Mouse (Mus musculus): ENCODE results near the gene Arhgap10. TPM values are rescaled to one million over a fixed set of nuclear protein-coding genes. Genes with fewer than 3 reads are reported as not detected.

Gene Arhgap10
- total RNA-seq, 2 experiments from 2014 or later = 29.5 to 33.2 TPM

DNA sequence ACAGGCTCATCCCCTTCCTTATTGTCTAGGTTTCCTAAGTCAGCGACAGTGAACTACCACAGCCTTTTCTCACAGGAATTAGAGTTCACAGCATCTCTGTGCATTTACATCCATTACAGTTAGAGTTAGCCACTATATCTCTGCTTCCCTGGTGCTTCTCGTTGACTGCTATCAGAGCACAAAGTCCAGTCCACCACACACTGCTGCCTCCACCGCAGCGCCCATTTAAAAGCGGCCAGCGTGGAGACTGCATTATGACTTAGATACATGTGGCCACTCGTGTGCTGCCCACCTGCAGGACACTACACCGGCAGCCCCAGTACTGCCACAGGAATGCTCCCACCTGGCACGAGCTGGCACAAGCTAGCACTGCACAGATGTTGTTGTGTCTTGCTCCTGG, 90.3 kb downstream of the Arhgap10 start:
- intact Hi-C loops (cut with DNase I) = loop anchor here (5.0 kb wide), 1 partner anchor 65 kb away; no protein-coding TSS in a partner anchor
- no peak for DNase-seq (ENCODE audit: low spot score in 2 of 2)

DNA sequence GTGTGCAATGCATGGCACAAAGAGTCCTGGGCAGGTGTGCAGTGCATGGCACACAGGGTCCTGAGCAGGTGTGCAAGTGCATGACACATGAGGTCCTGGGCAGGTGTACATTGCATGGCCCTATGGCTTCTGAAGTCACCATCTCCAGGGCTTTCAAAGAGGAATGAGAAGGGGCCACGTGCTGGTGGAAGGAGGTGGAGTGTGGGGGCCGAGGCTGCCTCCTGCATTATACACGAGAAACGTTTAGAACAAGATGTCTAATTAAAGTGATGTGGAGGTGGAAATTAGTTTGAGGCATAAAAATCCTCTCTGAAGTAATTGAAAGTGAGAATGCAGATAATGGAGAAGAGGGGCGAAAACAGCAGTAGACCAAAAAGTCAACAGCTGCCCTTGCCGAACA, 93.9 kb downstream of the Arhgap10 start:
- intact Hi-C loops (cut with DNase I) = loop anchor here (5.0 kb wide), 3 partner anchors 93 to 578 kb away; partner anchors contain the start of genes Arhgap10 and Prmt9
- DNase-seq (ENCODE audit: low spot score in 2 of 2) = peak; percentile 36 to 54

- DNase-seq (ENCODE audit: low spot score in 2 of 2) = no peak
- intact Hi-C loops (cut with DNase I) = loop anchor here (5.0 kb wide), 3 partner anchors 95 to 580 kb away; partner anchors contain the start of genes Arhgap10 and Prmt9
Measured at GRCm38 (mm10) chr8:77422632-77423252, 95.0 kb downstream of the Arhgap10 start.

DNA sequence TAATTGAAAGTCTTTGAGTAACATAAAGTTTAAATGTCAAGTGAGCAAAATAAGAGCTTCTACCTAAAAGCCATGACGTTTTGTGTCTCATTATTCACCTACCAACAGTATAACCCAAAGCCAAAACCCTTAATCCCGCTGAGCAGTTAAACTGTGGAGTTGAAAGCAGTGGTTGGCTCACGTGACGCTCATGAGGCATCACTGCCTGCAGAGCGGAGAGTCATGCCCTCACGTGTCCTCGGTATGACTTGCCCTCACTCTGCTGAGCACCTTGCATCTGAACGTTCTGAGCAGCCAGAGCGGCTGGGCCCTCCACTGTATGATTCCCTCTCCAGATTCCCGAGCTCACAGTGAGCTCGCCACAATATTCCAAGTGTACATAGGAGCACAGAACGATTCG, 96.2 kb downstream of the Arhgap10 start:
- intact Hi-C loops (cut with DNase I) = loop anchor here (5.0 kb wide), 3 partner anchors 96 to 581 kb away; partner anchors contain the start of genes Arhgap10 and Prmt9
- DNase-seq (ENCODE audit: low spot score in 2 of 2) = no peak

- intact Hi-C loops (cut with DNase I) = loop anchor here (5.0 kb wide), 3 partner anchors 98 to 583 kb away; partner anchors contain the start of genes Arhgap10 and Prmt9
- peak; percentile 74 to 82 for DNase-seq (ENCODE audit: low spot score in 2 of 2)
Measured at GRCm38 (mm10) chr8:77419731-77420130, 98.0 kb downstream of the Arhgap10 start.

DNA sequence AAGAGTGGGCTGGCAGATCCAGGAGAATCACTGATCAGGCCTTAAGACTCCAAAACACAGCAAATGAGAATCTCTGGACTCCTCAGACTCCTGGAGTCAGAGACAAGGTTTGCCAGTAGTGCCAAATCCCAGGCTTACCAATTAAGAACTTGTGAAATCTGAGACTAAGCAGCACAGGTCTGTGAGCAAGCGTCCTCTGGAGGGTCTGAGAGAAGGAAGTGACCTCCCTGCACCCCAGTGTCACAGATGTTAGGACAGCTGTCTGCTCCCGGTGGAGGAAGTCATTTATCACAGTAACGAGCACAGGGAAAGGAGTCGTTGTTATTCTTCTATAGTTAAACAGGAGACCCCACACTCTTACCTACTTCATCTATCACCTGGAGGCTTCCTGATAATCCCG, 101.0 kb downstream of the Arhgap10 start:
- intact Hi-C loops (cut with DNase I) = no loop called here
- DNase-seq (ENCODE audit: low spot score in 2 of 2) = no peak

- no peak for DNase-seq (ENCODE audit: low spot score in 2 of 2)
- intact Hi-C loops (cut with DNase I) = no loop called here
Measured at GRCm38 (mm10) chr8:77416034-77416433, 101.7 kb downstream of the Arhgap10 start.

GRCm38 (mm10) chr8:77411262-77411661, 106.5 kb downstream of the Arhgap10 start:
- DNase-seq (ENCODE audit: low spot score in 2 of 2) = no peak
- intact Hi-C loops (cut with DNase I) = no loop called here

GRCm38 (mm10) chr8:77410394-77410793, 107.4 kb downstream of the Arhgap10 start:
- no peak for DNase-seq (ENCODE audit: low spot score in 2 of 2)
- intact Hi-C loops (cut with DNase I) = no loop called here

- no peak for DNase-seq (ENCODE audit: low spot score in 2 of 2)
- intact Hi-C loops (cut with DNase I) = no loop called here
Measured at GRCm38 (mm10) chr8:77408527-77409215, 109.1 kb downstream of the Arhgap10 start.

DNA sequence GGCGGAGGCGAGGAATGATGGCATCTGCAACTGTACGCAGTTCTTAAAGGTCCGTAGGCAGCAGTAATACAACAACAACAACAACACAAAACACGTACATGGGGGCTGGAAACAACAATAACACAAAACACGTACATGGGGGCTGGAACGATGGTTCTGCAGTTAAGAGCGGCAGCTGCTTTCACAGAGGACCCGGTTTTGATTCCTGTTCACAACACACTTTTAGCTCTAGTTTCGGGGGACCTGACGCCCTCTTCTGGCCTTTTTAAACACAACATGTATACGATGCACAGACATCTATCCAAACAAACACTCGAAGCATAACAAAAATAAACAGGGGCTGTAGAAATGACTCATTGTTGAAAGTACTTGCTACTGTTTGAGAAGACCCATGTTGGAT, 110.9 kb downstream of the Arhgap10 start:
- intact Hi-C loops (cut with DNase I) = no loop called here
- no peak for DNase-seq (ENCODE audit: low spot score in 2 of 2)

- intact Hi-C loops (cut with DNase I) = no loop called here
- no peak for DNase-seq (ENCODE audit: low spot score in 2 of 2)
Measured at GRCm38 (mm10) chr8:77406444-77406843, 111.3 kb downstream of the Arhgap10 start.

GRCm38 (mm10) chr8:77404017-77404416, 113.7 kb downstream of the Arhgap10 start:
- DNase-seq (ENCODE audit: low spot score in 2 of 2) = no peak
- intact Hi-C loops (cut with DNase I) = no loop called here

DNA sequence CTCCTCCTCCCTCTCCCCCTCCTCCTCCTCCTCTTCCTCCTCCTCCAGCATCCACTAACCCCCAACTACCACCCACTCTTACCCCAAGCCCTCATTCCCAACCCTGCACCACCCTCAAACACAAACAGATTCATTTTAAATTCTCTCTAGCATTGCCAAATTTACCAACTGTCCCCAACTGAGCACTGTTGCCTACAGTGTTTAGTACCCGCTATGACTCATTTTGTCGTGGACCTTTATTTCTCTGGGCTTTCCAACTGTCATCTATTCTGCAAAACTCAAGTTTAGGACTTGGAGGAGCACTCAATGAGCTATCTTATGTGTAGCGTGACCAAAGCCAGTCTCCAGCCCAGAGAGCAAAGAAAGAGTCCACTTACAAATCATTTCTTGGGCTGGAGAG, 115.8 kb downstream of the Arhgap10 start:
- DNase-seq (ENCODE audit: low spot score in 2 of 2) = peak in 1 of 2 experiments; percentile 41
- intact Hi-C loops (cut with DNase I) = no loop called here

- DNase-seq (ENCODE audit: low spot score in 2 of 2) = no peak
Measured at GRCm38 (mm10) chr8:77401140-77401539, 116.6 kb downstream of the Arhgap10 start.

GRCm38 (mm10) chr8:77384080-77384479, 133.7 kb downstream of the Arhgap10 start:
- DNase-seq (ENCODE audit: low spot score in 2 of 2) = no peak
- intact Hi-C loops (cut with DNase I) = no loop called here

More at GRCm38 (mm10) chr8:77401140-77401539, 116.6 kb downstream of the Arhgap10 start:
- intact Hi-C loops (cut with DNase I) = no loop called here

GRCm38 (mm10) chr8:77383671-77384070, 134.1 kb downstream of the Arhgap10 start:
- intact Hi-C loops (cut with DNase I) = no loop called here
- no peak for DNase-seq (ENCODE audit: low spot score in 2 of 2)

GRCm38 (mm10) chr8:77380844-77381243, 136.9 kb downstream of the Arhgap10 start:
- DNase-seq (ENCODE audit: low spot score in 2 of 2) = no peak
- intact Hi-C loops (cut with DNase I) = no loop called here

DNA sequence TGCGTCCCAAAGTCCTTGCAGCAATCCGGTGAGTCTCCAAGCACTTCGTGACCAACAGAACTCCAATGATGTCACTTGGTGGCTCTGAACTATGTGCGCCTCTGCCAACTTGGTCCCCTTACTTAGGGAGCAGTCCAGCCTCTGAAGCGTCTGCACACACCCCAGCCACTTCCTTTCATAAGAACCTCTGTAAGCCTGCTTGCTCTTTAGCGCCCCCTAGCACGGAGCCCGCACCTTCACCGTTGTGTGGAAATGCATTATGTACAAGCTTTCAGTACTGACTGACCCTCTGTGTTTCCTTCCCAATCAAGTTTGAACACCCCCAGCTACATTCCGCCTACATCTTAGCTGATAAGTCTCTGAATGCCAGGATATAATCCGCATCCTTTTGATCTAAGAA, 138.5 kb downstream of the Arhgap10 start:
- intact Hi-C loops (cut with DNase I) = no loop called here
- DNase-seq (ENCODE audit: low spot score in 2 of 2) = no peak

DNA sequence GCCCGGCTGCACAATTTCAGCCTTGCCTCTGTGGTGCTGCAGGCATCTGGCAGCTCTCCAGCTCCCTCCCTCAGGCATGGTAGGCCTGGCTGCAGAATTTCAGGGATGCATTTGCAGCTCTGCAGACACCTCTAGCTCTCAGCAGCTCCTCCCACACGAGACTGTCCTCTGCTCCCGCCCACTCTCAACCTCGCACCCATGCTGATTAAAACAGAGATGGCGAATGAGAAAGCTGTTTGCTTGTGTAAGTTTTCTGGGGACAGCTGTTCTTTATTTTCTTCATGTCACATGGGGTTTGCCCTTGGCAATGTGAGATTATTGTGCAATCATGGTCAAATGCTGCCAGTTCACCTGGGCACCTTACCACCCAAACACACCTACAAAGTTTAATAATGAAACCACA, 141.3 kb downstream of the Arhgap10 start:
- intact Hi-C loops (cut with DNase I) = no loop called here
- DNase-seq (ENCODE audit: low spot score in 2 of 2) = peak; percentile 55 to 79

DNA sequence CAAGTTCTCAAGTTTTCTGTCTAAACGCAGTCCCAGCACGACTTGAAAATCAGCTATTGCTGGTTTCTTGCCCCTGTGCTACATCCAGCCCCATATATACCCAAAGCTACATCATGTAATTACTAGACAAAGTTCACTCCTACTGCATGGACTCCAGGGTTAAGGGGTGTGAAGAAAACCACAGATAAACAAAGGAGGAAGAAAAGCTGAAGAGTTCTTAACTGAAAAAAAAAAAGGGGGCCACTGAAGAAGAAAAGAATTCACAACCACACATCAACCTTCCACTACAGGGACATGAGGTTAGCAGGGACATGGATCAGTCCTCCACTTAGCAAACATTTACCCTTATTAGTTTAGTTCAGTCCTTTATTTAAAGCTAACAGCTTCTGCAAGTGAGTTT, 141.8 kb downstream of the Arhgap10 start:
- intact Hi-C loops (cut with DNase I) = no loop called here
- DNase-seq (ENCODE audit: low spot score in 2 of 2) = no peak

Measured in left cerebral cortex, postnatal 25 days (tissue).